Mouse (Mus musculus) lung, embryonic 15.5 days (tissue): ENCODE data around the gene Dnmt3l. TPM values are rescaled to one million over a fixed set of nuclear protein-coding genes. Genes with fewer than 3 reads are reported as not detected.
"Not testable (repeated sequence)": the region's sequence is repeated elsewhere in the genome, so short reads cannot be mapped to it uniquely, and the experiment has no call there.

Experiments
- ATAC-seq: fragments of 200-750 bp; cut with Nextera tagmentation; 2 replicates; pipeline ENCODE4 v1.8.0; 2017; ENCODE audit warnings: moderate number of reproducible peaks, borderline replicate concordance; ENCODE audit not compliant: low FRiP score, low TSS enrichment; ENCODE audit errors: extremely low read depth
- H3K27ac ChIP-seq: fragments of 300-500 bp; sonication (generic); 2 replicates; pipeline ENCODE4 v1.5.1; 2015; ENCODE audit warnings: moderate library complexity, mild to moderate bottlenecking, inconsistent platforms
- H3K27me3 ChIP-seq: fragments of 300-500 bp; sonication (generic); 2 replicates; pipeline ENCODE4 v1.6.1; 2015; ENCODE audit warnings: inconsistent platforms
- H3K36me3 ChIP-seq: fragments of 300-500 bp; sonication (generic); 2 replicates; pipeline ENCODE4 v1.6.1; 2015; ENCODE audit warnings: inconsistent platforms
- H3K4me1 ChIP-seq: fragments of 300-500 bp; sonication (generic); 2 replicates; pipeline ENCODE4 v1.6.1; 2015; ENCODE audit warnings: inconsistent platforms
- H3K4me2 ChIP-seq: fragments of 300-500 bp; sonication (generic); 2 replicates; pipeline ENCODE4 v1.6.1; 2015; ENCODE audit warnings: inconsistent platforms, mild to moderate bottlenecking, moderate library complexity
- H3K4me3 ChIP-seq: fragments of 300-500 bp; sonication (generic); 2 replicates; pipeline ENCODE4 v1.5.1; 2015; ENCODE audit warnings: mild to moderate bottlenecking, inconsistent platforms
- H3K9ac ChIP-seq: fragments of 300-500 bp; sonication (generic); 2 replicates; pipeline ENCODE4 v1.6.1; 2015; ENCODE audit warnings: inconsistent platforms
- H3K9me3 ChIP-seq: fragments of 300-500 bp; sonication (generic); 2 replicates; pipeline ENCODE4 v1.6.1; 2016; ENCODE audit warnings: inconsistent platforms
- WGBS: fragments of 180-500 bp; shearing (Covaris S2); methylation state at CpG from one replicate; pipeline ENCODE4 v1.1.7; 2015; 5-methylcytosine and 5-hydroxymethylcytosine counted together
- polyA plus RNA-seq: library from polyadenylated mRNA; unstranded; fragments of >200 nt; fragmentation: Nextera tagmentation; extraction: Ambion mirVana; gene quantifications from 2 replicates; pipeline ENCODE4 v1.2.1, GENCODE M21; 2015

Gene Dnmt3l
- polyA plus RNA-seq, 1 experiment from 2014 or later: 1.9 TPM

DNA sequence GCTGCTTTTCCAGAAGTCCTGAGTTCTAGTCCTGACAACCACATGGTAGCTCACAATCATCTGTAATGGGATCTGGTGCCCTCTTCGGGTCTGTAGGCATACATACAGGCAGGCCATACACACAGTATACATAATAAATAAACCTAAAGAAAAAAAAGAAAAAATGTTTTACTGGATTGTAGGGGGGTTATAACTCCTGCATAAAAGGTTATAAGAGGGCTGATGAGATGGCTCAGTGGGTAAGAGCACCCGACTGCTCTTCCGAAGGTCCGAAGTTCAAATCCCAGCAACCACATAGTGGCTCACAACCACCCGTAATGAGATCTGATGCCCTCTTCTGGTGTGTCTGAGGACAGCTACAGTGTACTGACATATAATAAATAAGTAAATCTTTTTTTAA lies 30.6 kb upstream of the Dnmt3l start:
- 91% methylated on average over 5 of the region's 5 CpGs for WGBS
- H3K4me1 ChIP-seq: peaks cover 32% of the 10 kb centered on the region
- not testable (repeated sequence) for H3K9ac ChIP-seq, H3K4me2 ChIP-seq, H3K36me3 ChIP-seq, H3K9me3 ChIP-seq, ATAC-seq, H3K4me3 ChIP-seq, H3K27ac ChIP-seq, H3K27me3 ChIP-seq

DNA sequence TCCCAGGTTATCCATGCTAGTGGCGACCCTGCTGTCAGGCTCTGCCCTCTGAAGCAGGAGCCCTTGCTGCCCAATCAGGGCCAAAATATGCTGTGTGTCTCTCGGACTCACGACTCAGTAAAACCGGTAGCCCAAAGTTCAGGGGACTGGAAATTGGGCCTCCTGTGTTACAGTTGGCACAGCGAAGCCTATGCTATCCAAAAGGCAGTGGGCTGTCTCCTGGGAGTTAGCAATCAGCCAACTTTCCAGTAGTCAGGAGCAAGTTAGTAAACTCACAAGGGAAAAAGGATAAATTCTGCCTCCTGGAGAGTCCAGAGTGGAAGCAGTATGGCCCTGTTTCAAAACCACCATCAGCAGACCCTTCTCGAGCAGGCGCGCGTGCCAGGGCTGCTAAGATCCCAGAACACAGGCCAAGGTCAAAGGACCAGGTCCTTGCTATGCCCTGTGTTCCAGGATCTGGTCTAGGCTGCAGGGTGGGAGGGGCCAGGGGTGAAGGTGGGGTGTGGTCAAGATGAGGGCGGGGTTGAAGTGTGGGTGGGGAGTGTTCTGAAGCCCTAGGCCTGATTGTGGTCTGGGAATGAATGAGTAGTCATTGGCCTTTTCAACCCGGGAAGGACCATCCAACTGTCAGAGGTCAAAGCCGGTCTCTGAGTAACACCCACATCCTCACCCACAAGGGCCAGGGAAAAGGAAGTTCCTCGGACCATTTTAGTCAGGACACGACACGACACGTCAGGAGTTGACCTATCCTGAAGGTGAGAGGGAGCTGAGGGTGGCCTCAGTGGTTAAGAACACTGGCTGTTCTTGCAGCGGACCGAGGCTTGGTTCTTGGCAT lies 28.9 kb upstream of the Dnmt3l start:
- Histone ChIP-seq H3K4me1 (peaks cover 17% of the 10 kb centered on the region), H3K4me2 (no peak overlapping the region), H3K27me3 (no peaks in the 10 kb centered on the region), H3K27ac (no peak overlapping the region), H3K36me3 (no peaks in the 10 kb centered on the region), H3K4me3 (no peak overlapping the region), H3K9me3 (no peaks in the 10 kb centered on the region), H3K9ac (no peak overlapping the region)
- ATAC-seq: no peak
- 89% methylated on average over 18 of the region's 18 CpGs for WGBS

DNA sequence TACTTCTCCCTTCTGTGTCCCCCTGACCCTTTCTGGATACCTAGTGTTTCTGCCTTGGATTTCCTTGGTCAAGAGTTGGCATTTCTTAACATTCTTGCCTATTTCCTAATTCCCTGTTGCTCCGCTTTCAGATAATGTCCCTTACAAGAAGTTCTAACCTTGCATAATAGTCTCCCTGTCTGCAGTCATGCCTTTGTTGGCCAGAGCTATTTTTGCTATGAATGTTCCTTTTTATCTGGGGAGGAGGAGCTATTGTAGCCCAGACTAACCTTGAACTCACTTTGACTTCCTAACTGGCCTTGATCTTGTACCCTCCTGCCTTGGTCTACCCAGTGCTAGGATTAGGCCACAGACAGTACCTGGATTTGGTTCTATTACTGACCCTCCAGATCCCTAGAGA lies 26.3 kb upstream of the Dnmt3l start:
- Histone ChIP-seq H3K4me2 (no peak overlapping the region), H3K4me1 (peaks cover 5% of the 10 kb centered on the region), H3K4me3 (no peak overlapping the region), H3K27ac (no peak overlapping the region), H3K27me3 (no peaks in the 10 kb centered on the region), H3K36me3 (no peaks in the 10 kb centered on the region), H3K9me3 (no peaks in the 10 kb centered on the region), H3K9ac (no peak overlapping the region)
- no peak for ATAC-seq
- 91% methylated on average over 1 of the region's 1 CpGs for WGBS

DNA sequence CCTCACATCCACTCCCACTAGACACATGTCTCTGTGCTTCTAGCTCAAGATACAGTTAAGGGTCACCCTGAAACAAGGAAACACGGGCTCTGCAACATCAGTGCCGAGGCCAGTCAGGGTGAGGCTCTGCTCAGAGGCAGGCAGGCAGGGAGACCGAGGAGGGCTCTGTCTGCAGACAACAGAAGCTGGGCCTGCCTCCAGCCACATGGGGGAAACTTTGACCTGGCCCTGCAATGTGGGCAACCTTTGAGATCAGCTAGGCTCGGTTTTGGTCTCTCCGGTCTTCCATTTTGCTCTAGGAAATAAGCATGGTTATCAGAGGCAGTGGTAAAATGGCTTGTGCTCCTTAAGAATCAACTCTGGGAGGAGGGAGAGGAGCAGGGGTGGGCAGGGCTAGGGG lies 25.4 kb upstream of the Dnmt3l start:
- Histone ChIP-seq H3K27me3 (no peaks in the 10 kb centered on the region), H3K9me3 (no peaks in the 10 kb centered on the region), H3K27ac (no peak overlapping the region), H3K9ac (no peak overlapping the region), H3K4me3 (no peak overlapping the region), H3K36me3 (no peaks in the 10 kb centered on the region), H3K4me1 (0 out of 2 replicates have a peak, but pooled peaks cover 2% of the 10 kb centered on the region), H3K4me2 (no peak overlapping the region)
- no peak for ATAC-seq
- WGBS: 64% methylated on average over 5 of the region's 5 CpGs

DNA sequence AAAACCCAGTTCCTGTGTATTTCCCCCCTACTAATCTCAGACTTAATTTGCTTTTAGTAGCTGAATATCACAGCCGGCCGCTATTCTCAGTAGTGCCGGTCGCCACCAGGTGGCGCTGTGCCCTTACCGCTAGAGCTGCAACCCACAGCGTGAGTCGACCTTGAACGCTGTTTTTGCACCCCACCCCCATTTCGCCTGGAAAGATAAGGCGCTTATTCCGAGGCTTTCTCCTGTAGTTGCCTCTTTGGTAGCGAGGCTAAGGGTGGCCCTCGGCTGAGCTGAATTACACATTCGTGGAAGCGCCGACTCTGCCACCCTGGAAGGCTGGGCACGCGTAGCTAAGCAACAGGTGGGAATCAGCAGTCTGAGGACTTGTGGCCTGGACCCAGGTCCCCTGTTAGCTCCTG lies 22.9 kb upstream of the Dnmt3l start:
- H3K27ac ChIP-seq: no peak overlapping the region
- H3K9ac ChIP-seq: no peak overlapping the region
- H3K4me2 ChIP-seq: peak overlapping the region; percentile 58
- ATAC-seq: peak; percentile 59; the same call in 1 of the 2 replicates
- no peaks in the 10 kb centered on the region for H3K36me3 ChIP-seq
- H3K4me3 ChIP-seq: peak overlapping the region; percentile 29
- no peaks in the 10 kb centered on the region for H3K27me3 ChIP-seq
- no peaks in the 10 kb centered on the region for H3K9me3 ChIP-seq
- 0 out of 2 replicates have a peak, but pooled peaks cover 2% of the 10 kb centered on the region for H3K4me1 ChIP-seq
- 17% methylated on average over 19 of the region's 19 CpGs for WGBS

DNA sequence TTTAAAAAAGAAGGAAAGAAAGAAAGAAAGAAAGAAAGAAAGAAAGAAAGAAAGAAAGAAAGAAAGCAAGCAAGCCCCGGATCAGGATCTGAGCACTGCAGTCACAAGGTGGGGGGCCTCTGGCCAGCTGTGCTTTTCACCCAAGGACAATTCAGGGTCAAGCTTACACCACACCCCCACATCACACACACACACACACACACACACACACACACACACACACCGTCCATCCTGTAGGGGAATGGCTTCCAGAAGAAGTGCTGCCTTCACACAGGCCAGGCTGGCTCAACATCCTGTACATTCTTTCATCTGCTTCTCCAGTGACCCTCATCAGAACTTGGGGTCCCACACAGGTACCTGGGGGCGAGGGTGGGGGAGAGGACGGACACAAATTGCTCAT lies 22.5 kb upstream of the Dnmt3l start:
- Histone ChIP-seq H3K4me1 (0 out of 2 replicates have a peak, but pooled peaks cover 2% of the 10 kb centered on the region), H3K4me3 (no peak overlapping the region), H3K4me2 (no peak overlapping the region), H3K27me3 (no peaks in the 10 kb centered on the region), H3K9ac (no peak overlapping the region), H3K27ac (no peak overlapping the region), H3K36me3 (no peaks in the 10 kb centered on the region), H3K9me3 (no peaks in the 10 kb centered on the region)
- WGBS: 74% methylated on average over 4 of the region's 4 CpGs
- ATAC-seq: no peak

DNA sequence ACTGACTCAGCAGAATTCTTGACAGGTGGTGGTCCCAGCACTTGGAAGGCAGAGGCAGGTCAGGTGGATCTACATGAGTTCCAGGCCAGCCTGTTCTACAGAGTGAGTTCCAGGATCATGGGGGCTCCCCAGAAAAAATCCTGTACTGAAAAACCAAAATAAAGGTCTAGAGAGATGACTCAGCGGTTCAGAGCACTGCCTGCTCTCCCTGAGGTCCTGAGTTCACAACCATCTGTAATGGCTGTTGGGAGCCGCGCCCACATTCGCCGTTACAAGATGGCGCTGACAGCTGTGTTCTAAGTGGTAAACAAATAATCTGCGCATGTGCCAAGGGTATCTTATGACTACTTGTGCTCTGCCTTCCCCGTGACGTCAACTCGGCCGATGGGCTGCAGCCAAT lies 21.8 kb upstream of the Dnmt3l start:
- not testable (repeated sequence) for ATAC-seq, H3K27ac ChIP-seq, H3K4me1 ChIP-seq

DNA sequence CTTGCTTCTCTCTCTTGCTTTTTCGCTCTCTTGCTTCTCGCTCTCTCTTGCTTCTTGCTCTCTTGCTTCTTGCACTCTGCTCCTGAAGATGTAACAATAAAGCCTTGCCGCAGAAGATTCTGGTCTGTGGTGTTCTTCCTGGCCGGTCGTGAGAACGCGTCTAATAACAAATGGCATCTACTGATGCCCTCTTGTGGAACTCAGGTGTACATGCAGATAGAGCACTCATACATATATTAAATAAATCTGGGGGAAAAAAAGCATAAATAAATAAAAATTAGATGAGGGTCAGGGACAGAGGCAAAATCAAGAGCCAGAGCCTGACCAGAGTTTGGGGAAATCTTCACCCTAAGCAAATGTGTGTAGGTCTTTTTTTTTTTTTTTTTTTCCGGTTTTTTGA lies 16.3 kb upstream of the Dnmt3l start:
- not testable (repeated sequence) for H3K9me3 ChIP-seq, H3K9ac ChIP-seq, H3K4me2 ChIP-seq, H3K4me3 ChIP-seq, H3K27me3 ChIP-seq, H3K27ac ChIP-seq, H3K4me1 ChIP-seq, ATAC-seq, H3K36me3 ChIP-seq
- WGBS: 70% methylated on average over 6 of the region's 8 CpGs

More for the DNA sequence above, 21.8 kb upstream of the Dnmt3l start:
- WGBS: 95% methylated on average over 7 of the region's 11 CpGs
- H3K36me3 ChIP-seq, H3K9me3 ChIP-seq, H3K4me3 ChIP-seq, H3K4me2 ChIP-seq, H3K9ac ChIP-seq, H3K27me3 ChIP-seq: not testable (repeated sequence)

DNA sequence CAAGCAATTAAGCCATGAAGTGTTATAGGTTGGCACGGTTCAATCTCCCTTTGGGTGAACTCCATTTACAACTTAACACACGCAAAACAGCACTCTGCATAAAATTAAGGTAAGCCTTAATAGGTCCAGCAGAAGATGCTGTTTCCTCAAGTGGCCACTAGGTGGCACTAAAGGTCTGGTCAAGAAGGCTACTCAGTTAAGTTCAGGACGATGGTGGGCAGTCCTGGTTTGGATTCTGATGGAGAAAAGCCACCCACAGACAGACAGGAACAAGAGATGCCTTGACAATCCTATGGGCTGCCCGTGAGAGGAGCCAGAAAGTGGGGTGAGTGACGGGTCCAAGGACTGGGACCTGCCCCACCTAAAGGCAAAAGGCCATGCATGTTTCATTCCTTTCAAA lies 13.6 kb upstream of the Dnmt3l start:
- Histone ChIP-seq H3K27ac (no peak overlapping the region), H3K4me2 (no peak overlapping the region), H3K4me1 (no peaks in the 10 kb centered on the region), H3K9me3 (no peaks in the 10 kb centered on the region), H3K9ac (no peak overlapping the region), H3K36me3 (no peaks in the 10 kb centered on the region), H3K4me3 (no peak overlapping the region), H3K27me3 (no peaks in the 10 kb centered on the region)
- peak; percentile 59; the same call in 1 of the 2 replicates for ATAC-seq
- 4% methylated on average over 5 of the region's 5 CpGs for WGBS

DNA sequence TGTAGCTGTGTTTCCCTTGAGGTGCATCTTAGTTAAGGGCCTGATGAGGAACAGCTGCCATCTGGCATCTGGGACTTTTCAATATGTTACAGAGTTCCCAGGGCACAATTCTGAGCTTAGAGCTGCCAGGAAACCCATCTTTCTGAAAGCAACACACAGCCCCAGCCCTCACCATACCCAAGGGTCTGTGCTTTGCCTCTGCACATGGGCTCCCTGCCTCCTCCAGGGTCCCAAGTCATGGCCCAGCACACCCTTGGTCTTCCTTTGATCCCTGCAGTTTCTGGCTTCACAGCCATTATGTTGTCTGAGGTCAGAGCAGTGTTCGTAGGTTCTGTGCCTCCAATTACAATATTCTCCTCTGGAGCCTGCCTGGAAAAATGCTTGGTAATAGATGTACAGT lies 12.7 kb upstream of the Dnmt3l start:
- H3K4me3 ChIP-seq: no peak overlapping the region
- no peaks in the 10 kb centered on the region for H3K27me3 ChIP-seq
- H3K4me2 ChIP-seq: no peak overlapping the region
- no peak overlapping the region for H3K27ac ChIP-seq
- no peaks in the 10 kb centered on the region for H3K9me3 ChIP-seq
- H3K4me1 ChIP-seq: no peaks in the 10 kb centered on the region
- H3K9ac ChIP-seq: no peak overlapping the region
- no peaks in the 10 kb centered on the region for H3K36me3 ChIP-seq
- ATAC-seq: no peak
- 88% methylated on average over 1 of the region's 1 CpGs for WGBS

DNA sequence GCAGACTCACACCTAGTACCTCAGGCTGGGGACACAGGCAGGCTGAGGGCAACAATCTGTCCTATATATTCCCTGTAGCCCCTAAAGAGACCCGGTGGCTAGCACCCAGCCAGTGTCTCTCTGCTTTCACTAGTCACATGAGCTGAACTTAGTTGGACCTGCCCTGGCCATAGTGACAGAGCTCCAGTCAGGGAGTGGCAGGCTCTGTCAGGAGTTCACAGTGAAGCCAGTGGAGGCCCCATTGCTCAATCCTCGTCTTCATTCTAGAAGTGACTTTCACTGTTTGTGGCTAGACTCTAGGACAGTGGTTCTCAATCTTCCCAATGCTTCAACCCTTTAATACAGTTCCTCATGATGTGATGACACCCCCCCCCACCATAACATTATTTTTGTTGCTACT lies 9.8 kb upstream of the Dnmt3l start:
- Histone ChIP-seq H3K9ac (no peak overlapping the region), H3K4me3 (no peak overlapping the region), H3K27ac (no peak overlapping the region), H3K36me3 (no peaks in the 10 kb centered on the region), H3K4me2 (no peak overlapping the region), H3K9me3 (no peaks in the 10 kb centered on the region), H3K4me1 (no peaks in the 10 kb centered on the region), H3K27me3 (no peaks in the 10 kb centered on the region)
- no peak for ATAC-seq
- 78% methylated on average over 2 of the region's 2 CpGs for WGBS

DNA sequence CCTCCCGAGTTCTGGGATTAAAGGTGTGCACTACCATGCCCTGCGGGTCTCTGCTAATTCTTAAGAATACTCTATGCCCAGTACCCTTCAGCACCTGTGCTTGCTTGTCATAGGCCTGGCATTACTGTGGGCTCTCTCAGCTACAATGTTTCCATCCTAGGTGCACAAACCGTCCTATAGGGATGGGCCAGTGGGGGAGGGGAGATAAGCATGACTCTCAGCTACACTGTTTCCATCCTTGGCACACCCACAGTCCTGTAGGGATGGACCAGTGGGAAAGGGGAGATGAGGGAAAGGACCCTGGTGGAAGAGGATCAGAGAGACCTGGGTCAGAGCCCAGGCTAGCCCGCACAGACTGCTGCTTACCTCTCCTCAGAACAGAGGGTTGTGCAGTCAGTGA lies 4.6 kb upstream of the Dnmt3l start:
- Histone ChIP-seq H3K27me3 (no peaks in the 10 kb centered on the region), H3K4me3 (no peak overlapping the region), H3K27ac (no peak overlapping the region), H3K9ac (no peak overlapping the region), H3K9me3 (no peaks in the 10 kb centered on the region), H3K4me2 (no peak overlapping the region), H3K4me1 (no peaks in the 10 kb centered on the region), H3K36me3 (no peaks in the 10 kb centered on the region)
- no peak for ATAC-seq
- 83% methylated on average over 4 of the region's 4 CpGs for WGBS
